Mouse (Mus musculus) bone marrow macrophage, adult 2 months (primary cell): ENCODE results near the gene Arid1b.

Experiments used
- CTCF ChIP-seq: IDR thresholded peaks from 2 replicates; pipeline ENCODE4 v1.5.1; 2012; ENCODE audit warnings: low read depth, mild to moderate bottlenecking, low read length, moderate library complexity
- POLR2A ChIP-seq: IDR thresholded peaks from 2 replicates; pipeline ENCODE4 v1.6.1; 2012; ENCODE audit warnings: mild to moderate bottlenecking, low read depth, low read length, borderline replicate concordance

GRCm38 (mm10) chr17:5150660-5151063, 156.5 kb downstream of the Arid1b start:
- TF ChIP-seq CTCF (no peak), POLR2A (no peak)
